Mouse (Mus musculus) heart, embryonic 16.5 days (tissue): ENCODE measurements at regions not wholly inside any gene's neighbourhood (a gene's known extent, or its start where the extent isn't known, plus 50 kb on each side); places are given as distances from the start of the nearest gene placed in this dataset.

Experiments used
- ATAC-seq: fragments of 200-750 bp; cut with Nextera tagmentation; replicated peaks from 2 replicates; pipeline ENCODE4 v1.8.0; 2017; ENCODE audit warnings: moderate number of reproducible peaks; ENCODE audit not compliant: insufficient read depth, low FRiP score; ENCODE audit errors: extremely low read depth
- H3K27ac ChIP-seq: fragments of 300-500 bp; sonication (generic); 2 replicates; pipeline ENCODE4 v1.5.1; 2014; ENCODE audit warnings: mild to moderate bottlenecking, low read length, control low read depth, moderate library complexity
- H3K27me3 ChIP-seq: fragments of 300-500 bp; sonication (generic); 2 replicates; pipeline ENCODE4 v1.6.1; 2014; ENCODE audit warnings: low read length, mixed read lengths; ENCODE audit not compliant: control insufficient read depth, insufficient read depth
- H3K36me3 ChIP-seq: fragments of 300-500 bp; sonication (generic); 2 replicates; pipeline ENCODE4 v1.6.1; 2014; ENCODE audit not compliant: control insufficient read depth, insufficient read depth
- H3K4me1 ChIP-seq: fragments of 300-500 bp; sonication (generic); 2 replicates; pipeline ENCODE4 v1.6.1; 2014; ENCODE audit warnings: low read length, mixed read lengths; ENCODE audit not compliant: control insufficient read depth, insufficient read depth
- H3K4me2 ChIP-seq: fragments of 300-500 bp; sonication (generic); 2 replicates; pipeline ENCODE4 v1.6.1; 2014; ENCODE audit warnings: low read depth, mild to moderate bottlenecking, control low read depth, low read length
- H3K4me3 ChIP-seq: fragments of 300-500 bp; sonication (generic); 2 replicates; pipeline ENCODE4 v1.5.1; 2014; ENCODE audit warnings: mild to moderate bottlenecking, control low read depth, low read length
- H3K9ac ChIP-seq: fragments of 300-500 bp; sonication (generic); 2 replicates; pipeline ENCODE4 v1.6.1; 2014; ENCODE audit warnings: low read length, control low read depth
- H3K9me3 ChIP-seq: fragments of 300-500 bp; sonication (generic); replicated peaks from 2 replicates; pipeline ENCODE4 v1.6.1; 2016; ENCODE audit warnings: low read length; ENCODE audit not compliant: control insufficient read depth
- WGBS: fragments of 180-500 bp; shearing (Covaris S2); extraction: QIAGEN DNeasy Blood & Tissue Kit; methylation state at CpG from one replicate; pipeline ENCODE4 v1.1.7; 2014; 5-methylcytosine and 5-hydroxymethylcytosine counted together

DNA sequence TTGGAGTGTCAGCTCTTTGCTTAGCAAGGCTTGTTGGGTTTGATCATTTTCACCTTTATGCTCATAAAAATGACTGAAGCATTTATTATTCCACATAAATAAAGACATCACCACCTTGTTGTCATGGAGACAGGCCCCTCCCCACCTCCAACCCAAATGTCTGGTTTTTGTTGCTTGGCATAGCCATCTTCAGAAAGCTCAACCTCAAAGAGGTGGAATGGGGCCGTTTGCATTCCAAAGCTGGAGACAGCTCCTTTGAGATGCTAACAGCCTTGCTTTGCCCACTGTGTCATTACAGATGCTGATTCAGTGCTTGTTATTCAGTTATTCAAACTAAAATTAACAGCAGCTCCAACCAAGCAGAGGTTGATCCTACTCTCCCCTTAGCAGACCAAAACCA, 51.9 kb upstream of the Lgalsl start:
- no peak overlapping the region for H3K9ac ChIP-seq
- no peak for ATAC-seq
- WGBS = 40% methylated on average over 1 of the region's 1 CpGs
- no peaks in the 10 kb centered on the region for H3K9me3 ChIP-seq
- no peak overlapping the region for H3K27ac ChIP-seq
- H3K36me3 ChIP-seq = no peaks in the 10 kb centered on the region
- no peaks in the 10 kb centered on the region for H3K27me3 ChIP-seq
- no peaks in the 10 kb centered on the region for H3K4me1 ChIP-seq
- no peak overlapping the region for H3K4me2 ChIP-seq
- no peak overlapping the region for H3K4me3 ChIP-seq

DNA sequence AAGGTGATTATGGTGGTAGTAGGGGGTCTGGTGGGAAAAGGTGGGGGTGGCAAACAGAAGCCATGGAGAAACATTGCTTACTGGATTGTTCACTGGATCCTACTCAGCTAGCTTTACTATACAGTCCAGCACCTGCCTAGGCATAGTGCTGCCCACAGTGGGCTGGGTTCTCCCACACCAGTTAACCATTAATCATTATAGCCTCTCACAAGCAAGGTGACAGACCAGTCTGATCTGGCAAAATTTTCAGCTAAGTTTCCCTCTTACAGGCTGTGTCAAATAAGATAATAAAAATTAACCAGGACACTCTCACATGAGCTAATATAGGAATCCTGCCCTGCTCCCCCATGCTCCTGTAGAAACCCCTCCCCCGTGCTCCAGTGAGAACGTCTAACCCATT, 53.1 kb upstream of the Lgalsl start:
- Histone ChIP-seq H3K27ac (no peak overlapping the region), H3K27me3 (no peaks in the 10 kb centered on the region), H3K36me3 (no peaks in the 10 kb centered on the region), H3K9ac (no peak overlapping the region), H3K9me3 (no peaks in the 10 kb centered on the region), H3K4me3 (no peak overlapping the region), H3K4me1 (no peaks in the 10 kb centered on the region), H3K4me2 (no peak overlapping the region)
- no peak for ATAC-seq
- WGBS = 75% methylated on average over 2 of the region's 2 CpGs

- H3K27ac ChIP-seq = no peak overlapping the region
- H3K9me3 ChIP-seq = no peaks in the 10 kb centered on the region
- H3K4me1 ChIP-seq = 0 out of 2 replicates have a peak, but pooled peaks cover 2% of the 10 kb centered on the region
- H3K9ac ChIP-seq = no peak overlapping the region
- H3K4me2 ChIP-seq = no peak overlapping the region
- no peak overlapping the region for H3K4me3 ChIP-seq
- no peaks in the 10 kb centered on the region for H3K27me3 ChIP-seq
- 80% methylated on average over 2 of the region's 2 CpGs for WGBS
- H3K36me3 ChIP-seq = no peaks in the 10 kb centered on the region
- ATAC-seq = no peak
Measured at GRCm38 (mm10) chr11:20887044-20887443, 56.2 kb upstream of the Lgalsl start.

DNA sequence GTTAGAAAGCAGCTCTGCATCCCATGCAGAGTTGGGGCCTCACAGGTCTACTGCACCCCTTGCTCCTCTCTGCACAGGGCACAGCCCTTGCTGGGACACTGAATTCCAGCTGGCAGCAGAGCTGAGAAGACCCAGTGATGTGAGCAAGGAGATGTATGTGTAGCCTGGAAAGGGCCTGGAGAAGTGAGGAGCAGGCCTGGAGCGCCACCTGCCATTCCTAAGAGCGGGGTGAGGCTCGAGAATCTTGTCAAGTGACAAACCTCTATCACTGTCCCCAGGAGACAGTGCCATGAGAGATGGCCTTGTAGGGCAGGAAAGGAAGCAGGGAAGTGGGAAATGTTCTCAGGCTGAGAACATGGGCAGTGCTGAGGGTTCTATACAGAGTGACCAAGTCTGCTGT, 59.6 kb upstream of the Lgalsl start:
- no peaks in the 10 kb centered on the region for H3K36me3 ChIP-seq
- no peaks in the 10 kb centered on the region for H3K9me3 ChIP-seq
- no peak overlapping the region for H3K4me3 ChIP-seq
- no peaks in the 10 kb centered on the region for H3K27me3 ChIP-seq
- no peak for ATAC-seq
- no peak overlapping the region for H3K4me2 ChIP-seq
- H3K27ac ChIP-seq = no peak overlapping the region
- WGBS = 74% methylated on average over 3 of the region's 3 CpGs
- 0 out of 2 replicates have a peak, but pooled peaks cover 2% of the 10 kb centered on the region for H3K4me1 ChIP-seq
- no peak overlapping the region for H3K9ac ChIP-seq

- Histone ChIP-seq H3K9ac (no peak overlapping the region), H3K36me3 (no peaks in the 10 kb centered on the region), H3K27me3 (no peaks in the 10 kb centered on the region), H3K4me2 (no peak overlapping the region), H3K9me3 (no peaks in the 10 kb centered on the region), H3K27ac (no peak overlapping the region), H3K4me1 (peaks cover 13% of the 10 kb centered on the region), H3K4me3 (no peak overlapping the region)
- no peak for ATAC-seq
- WGBS = 78% methylated on average over 10 of the region's 10 CpGs
Measured at GRCm38 (mm10) chr11:20891711-20892110, 60.9 kb upstream of the Lgalsl start.

DNA sequence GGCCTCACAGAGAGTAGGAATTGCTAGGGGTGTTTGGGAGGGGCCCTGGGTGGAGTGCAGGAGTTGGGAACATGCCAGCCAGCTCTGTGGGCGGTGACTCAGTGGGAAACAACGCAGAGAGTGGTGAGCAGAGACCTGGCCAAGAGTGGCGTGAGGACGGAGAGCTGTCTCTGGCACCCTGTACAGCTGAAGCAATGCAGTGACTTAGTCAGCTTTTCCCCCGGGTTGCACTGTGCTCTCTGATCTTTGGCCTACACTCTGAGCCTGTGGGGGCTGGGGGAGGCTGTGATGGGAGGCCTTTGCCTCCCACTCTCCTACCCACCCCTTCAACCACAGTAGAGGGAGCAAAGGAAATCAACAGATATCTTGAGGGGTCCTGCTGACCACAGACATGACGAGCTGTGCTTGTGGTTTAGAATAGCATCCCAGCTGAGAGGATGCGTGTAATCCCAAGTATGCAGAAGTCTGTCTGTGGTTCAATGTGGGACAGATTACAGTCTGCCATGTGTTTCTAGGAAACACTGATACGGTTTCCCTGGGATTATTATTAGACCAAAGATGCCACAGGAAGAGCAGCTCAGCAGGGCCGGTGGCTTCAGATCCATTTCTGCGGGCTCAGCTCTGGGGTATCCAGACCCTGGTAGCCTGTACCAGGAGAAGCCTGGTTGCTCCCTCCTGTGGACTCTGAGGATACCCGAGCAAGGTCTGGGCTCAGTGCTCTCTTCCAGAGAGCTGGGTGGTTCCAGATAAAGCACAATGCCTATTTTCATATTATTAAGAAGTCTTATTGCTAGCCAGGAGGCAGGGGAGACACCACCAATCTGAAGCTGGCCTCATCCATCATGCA, 65.6 kb upstream of the Lgalsl start:
- H3K27me3 ChIP-seq = no peaks in the 10 kb centered on the region
- H3K9ac ChIP-seq = peak overlapping the region; percentile 42
- no peaks in the 10 kb centered on the region for H3K36me3 ChIP-seq
- H3K27ac ChIP-seq = peak overlapping the region; percentile 90
- 14% methylated on average over 11 of the region's 11 CpGs for WGBS
- peak; percentile 85 for ATAC-seq
- no peaks in the 10 kb centered on the region for H3K9me3 ChIP-seq
- H3K4me2 ChIP-seq = peak overlapping the region; percentile 38
- H3K4me1 ChIP-seq = peaks cover 17% of the 10 kb centered on the region
- no peak overlapping the region for H3K4me3 ChIP-seq

DNA sequence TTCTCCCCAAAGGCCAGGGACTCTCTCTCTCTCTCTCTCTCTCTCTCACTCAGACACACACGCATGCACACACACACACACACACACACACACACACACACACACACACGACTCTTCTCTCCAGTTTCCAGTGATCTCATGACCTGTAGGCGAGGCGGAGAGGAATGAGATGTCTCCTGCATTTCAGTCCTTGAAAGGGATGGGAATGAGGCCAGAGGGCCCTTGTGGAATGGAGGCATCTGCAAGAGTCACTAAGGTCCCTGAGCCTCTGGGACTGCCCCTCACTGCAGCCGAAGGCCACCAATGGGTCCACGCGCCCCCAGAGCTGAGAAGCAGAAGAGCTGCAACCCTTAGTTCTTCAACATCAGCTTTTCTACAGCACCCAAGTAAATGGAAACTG, 66.6 kb upstream of the Lgalsl start:
- no peak overlapping the region for H3K9ac ChIP-seq
- no peak overlapping the region for H3K4me3 ChIP-seq
- no peak for ATAC-seq
- no peak overlapping the region for H3K27ac ChIP-seq
- 77% methylated on average over 7 of the region's 7 CpGs for WGBS
- H3K9me3 ChIP-seq = no peaks in the 10 kb centered on the region
- H3K27me3 ChIP-seq = no peaks in the 10 kb centered on the region
- no peak overlapping the region for H3K4me2 ChIP-seq
- peaks cover 17% of the 10 kb centered on the region for H3K4me1 ChIP-seq
- H3K36me3 ChIP-seq = no peaks in the 10 kb centered on the region

GRCm38 (mm10) chr11:20898558-20898957, 67.7 kb upstream of the Lgalsl start:
- no peak overlapping the region for H3K9ac ChIP-seq
- no peak for ATAC-seq

DNA sequence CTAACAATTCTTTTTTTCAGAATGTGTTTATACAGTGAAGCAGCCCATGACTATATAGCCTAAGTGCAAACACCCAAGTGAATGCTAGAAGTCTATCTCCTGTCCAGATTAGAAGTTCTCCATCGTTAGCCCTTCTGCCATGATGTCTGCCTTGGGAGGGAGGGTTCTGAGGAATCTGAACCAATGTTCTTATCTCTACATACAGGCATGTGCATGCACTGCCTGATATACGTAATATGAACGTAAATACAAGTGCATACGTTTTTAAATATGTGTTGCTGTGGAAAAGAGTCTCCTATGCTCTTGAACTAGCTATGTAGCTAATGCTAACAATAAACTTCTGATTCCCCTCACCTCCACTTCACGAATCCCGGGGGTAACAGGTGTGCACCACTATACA, 68.9 kb upstream of the Lgalsl start:
- Histone ChIP-seq H3K4me2 (no peak overlapping the region), H3K4me3 (no peak overlapping the region), H3K27me3 (no peaks in the 10 kb centered on the region), H3K27ac (no peak overlapping the region), H3K36me3 (no peaks in the 10 kb centered on the region), H3K9ac (no peak overlapping the region), H3K4me1 (peaks cover 17% of the 10 kb centered on the region), H3K9me3 (no peaks in the 10 kb centered on the region)
- WGBS = 84% methylated on average over 6 of the region's 6 CpGs
- no peak for ATAC-seq

More at GRCm38 (mm10) chr11:20898558-20898957, 67.7 kb upstream of the Lgalsl start:
- Histone ChIP-seq H3K36me3 (no peaks in the 10 kb centered on the region), H3K27me3 (no peaks in the 10 kb centered on the region), H3K4me3 (no peak overlapping the region), H3K4me1 (peaks cover 17% of the 10 kb centered on the region), H3K4me2 (no peak overlapping the region), H3K9me3 (no peaks in the 10 kb centered on the region), H3K27ac (no peak overlapping the region)
- WGBS = 55% methylated on average over 4 of the region's 4 CpGs
